Mouse (Mus musculus): ENCODE measurements at regions not wholly inside any gene's neighbourhood (a gene's known extent, or its start where the extent isn't known, plus 50 kb on each side); places are given as distances from the start of the nearest gene placed in this dataset.
A peak's percentile ranks its signal among the peaks of the same experiment; 100 is the strongest.

DNA sequence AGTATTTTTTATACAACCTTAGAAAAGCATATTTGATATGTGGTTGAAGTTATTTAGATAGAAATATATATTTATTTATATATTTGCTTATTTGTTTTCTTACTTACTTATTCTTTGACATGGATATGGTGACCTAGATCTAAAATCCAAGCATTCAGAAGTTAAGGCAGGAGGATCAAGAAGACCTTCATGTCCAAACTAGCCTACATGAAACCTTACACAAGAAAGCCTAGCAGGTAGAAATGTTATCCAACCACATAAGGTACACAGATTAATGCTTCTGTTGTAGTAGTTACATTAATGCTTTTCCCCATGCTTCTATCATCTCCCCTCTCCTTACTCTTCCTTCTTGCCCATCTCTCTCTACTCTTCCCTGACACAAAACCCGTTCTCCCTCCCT is 93.2 kb upstream of the Cpeb2 start:
- TF ChIP-seq CTCF (IDR thresholded peaks at IDR 0.05) = no peak
- no peak for ATAC-seq (ENCODE audit: low FRiP score)
- WGBS = 82% methylated on average over 1 of the region's 1 CpGs

DNA sequence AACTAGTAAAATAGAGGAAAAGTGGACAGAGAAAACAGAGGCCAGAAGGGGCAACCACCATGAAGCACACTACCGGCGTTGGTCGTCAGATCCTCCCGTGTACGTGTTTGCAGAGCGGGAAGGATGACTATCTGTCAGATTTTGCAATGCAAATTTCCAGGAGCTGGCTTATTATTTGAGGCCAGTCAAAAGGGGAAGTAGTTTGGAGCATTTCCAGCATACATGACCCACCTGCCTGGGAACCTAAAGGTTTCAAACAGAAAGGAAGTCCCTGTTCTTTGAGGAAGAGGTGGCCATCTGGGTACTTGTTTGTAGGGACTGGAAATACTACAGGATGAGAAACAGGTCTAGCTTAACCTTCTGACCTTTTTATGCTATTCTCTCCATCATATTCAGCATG is 87.0 kb upstream of the Cpeb2 start:
- no peak overlapping the region for H3K9ac ChIP-seq (replicated peaks; ENCODE audit: low read length, poor library complexity, severe bottlenecking)
- WGBS = 82% methylated on average over 6 of the region's 6 CpGs
- no peaks in the 10 kb centered on the region for H3K27me3 ChIP-seq (ENCODE audit: insufficient read depth, low read length)
- no peak overlapping the region for H3K4me3 ChIP-seq (ENCODE audit: low read depth, low read length)
- no peak overlapping the region for H3K4me2 ChIP-seq (ENCODE audit: low read depth, low read length, poor library complexity, severe bottlenecking)
- H3K27ac ChIP-seq (ENCODE audit: low read depth, low read length) = no peak overlapping the region
- H3K36me3 ChIP-seq (ENCODE audit: insufficient read depth, low read length) = no peaks in the 10 kb centered on the region
- DNase-seq (ENCODE audit: low spot score) = no peak
- no peaks in the 10 kb centered on the region for H3K4me1 ChIP-seq (ENCODE audit: insufficient read depth, low read length)
- no peak for ATAC-seq (ENCODE audit: low FRiP score)
- TF ChIP-seq CTCF (IDR thresholded peaks at IDR 0.05) = no peak
- no peaks in the 10 kb centered on the region for H3K9me3 ChIP-seq (ENCODE audit: low read length)

More for the DNA sequence above, 93.2 kb upstream of the Cpeb2 start:
- no peaks in the 10 kb centered on the region for H3K27me3 ChIP-seq (ENCODE audit: insufficient read depth, low read length)
- H3K9me3 ChIP-seq (ENCODE audit: low read length) = no peaks in the 10 kb centered on the region
- no peak overlapping the region for H3K27ac ChIP-seq (ENCODE audit: low read depth, low read length)
- no peaks in the 10 kb centered on the region for H3K4me1 ChIP-seq (ENCODE audit: insufficient read depth, low read length)
- no peak overlapping the region for H3K4me3 ChIP-seq (ENCODE audit: low read depth, low read length)
- no peak for DNase-seq (ENCODE audit: low spot score)
- no peaks in the 10 kb centered on the region for H3K36me3 ChIP-seq (ENCODE audit: insufficient read depth, low read length)
- H3K9ac ChIP-seq (replicated peaks; ENCODE audit: low read length, poor library complexity, severe bottlenecking) = no peak overlapping the region
- H3K4me2 ChIP-seq (ENCODE audit: low read depth, low read length, poor library complexity, severe bottlenecking) = no peak overlapping the region

DNA sequence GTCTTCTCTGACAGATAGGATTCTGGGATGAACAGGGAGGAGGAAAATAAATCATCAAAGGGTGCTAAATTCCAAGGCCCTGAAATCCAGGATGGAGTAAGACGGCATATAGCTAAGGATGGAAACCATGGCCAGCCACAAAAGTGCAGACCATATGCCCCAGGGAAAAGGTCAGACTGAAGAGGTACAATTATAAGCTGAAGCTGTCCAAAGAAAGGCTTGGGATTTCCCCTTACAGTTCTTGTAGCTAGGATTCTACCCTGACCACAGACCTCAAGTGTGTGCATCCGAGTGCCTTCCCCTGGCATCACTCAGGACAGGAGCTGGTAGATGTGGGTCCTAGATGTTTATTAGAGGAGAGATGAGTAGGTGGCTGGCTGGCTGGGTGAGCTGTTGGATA is 86.0 kb upstream of the Cpeb2 start:
- Histone ChIP-seq H3K36me3 (ENCODE audit: insufficient read depth, low read length) (no peaks in the 10 kb centered on the region), H3K4me2 (ENCODE audit: low read depth, low read length, poor library complexity, severe bottlenecking) (no peak overlapping the region), H3K4me1 (ENCODE audit: insufficient read depth, low read length) (no peaks in the 10 kb centered on the region), H3K27ac (ENCODE audit: low read depth, low read length) (no peak overlapping the region), H3K27me3 (ENCODE audit: insufficient read depth, low read length) (no peaks in the 10 kb centered on the region), H3K9ac (replicated peaks; ENCODE audit: low read length, poor library complexity, severe bottlenecking) (no peak overlapping the region), H3K4me3 (ENCODE audit: low read depth, low read length) (no peak overlapping the region), H3K9me3 (ENCODE audit: low read length) (no peaks in the 10 kb centered on the region)
- TF ChIP-seq CTCF (IDR thresholded peaks at IDR 0.05) = no peak
- ATAC-seq (ENCODE audit: low FRiP score) = no peak
- no peak for DNase-seq (ENCODE audit: low spot score)
- 92% methylated on average over 2 of the region's 2 CpGs for WGBS

DNA sequence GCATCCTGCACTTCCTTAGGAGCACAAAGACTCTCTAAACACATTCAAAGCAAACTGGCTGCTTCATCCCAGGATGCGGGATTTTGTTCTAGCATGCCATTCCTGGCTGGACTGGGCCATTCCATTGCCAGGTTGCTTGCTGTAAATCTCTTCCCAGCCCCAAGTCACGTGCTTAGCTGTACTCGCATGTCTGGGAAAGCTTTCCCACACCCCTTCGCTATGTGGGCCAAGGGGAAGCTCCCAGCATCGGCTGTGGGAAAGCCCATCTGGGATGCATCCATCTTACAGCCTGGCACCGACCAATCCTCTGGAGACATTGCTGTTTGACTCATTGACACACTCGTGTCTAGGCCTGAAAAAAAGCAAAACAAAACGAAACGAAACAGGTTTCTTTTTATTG is 84.5 kb upstream of the Cpeb2 start:
- H3K36me3 ChIP-seq (ENCODE audit: insufficient read depth, low read length) = no peaks in the 10 kb centered on the region
- no peak for TF ChIP-seq CTCF (IDR thresholded peaks at IDR 0.05)
- H3K27ac ChIP-seq (ENCODE audit: low read depth, low read length) = no peak overlapping the region
- H3K27me3 ChIP-seq (ENCODE audit: insufficient read depth, low read length) = no peaks in the 10 kb centered on the region
- ATAC-seq (ENCODE audit: low FRiP score) (0 out of 2 replicates have a peak, but pooled peaks have one; percentile 27), DNase-seq (ENCODE audit: low spot score) (peak; percentile 48)
- no peak overlapping the region for H3K9ac ChIP-seq (replicated peaks; ENCODE audit: low read length, poor library complexity, severe bottlenecking)
- no peaks in the 10 kb centered on the region for H3K9me3 ChIP-seq (ENCODE audit: low read length)
- H3K4me1 ChIP-seq (ENCODE audit: insufficient read depth, low read length) = no peaks in the 10 kb centered on the region
- H3K4me3 ChIP-seq (ENCODE audit: low read depth, low read length) = no peak overlapping the region
- WGBS = 74% methylated on average over 9 of the region's 9 CpGs
- no peak overlapping the region for H3K4me2 ChIP-seq (ENCODE audit: low read depth, low read length, poor library complexity, severe bottlenecking)

DNA sequence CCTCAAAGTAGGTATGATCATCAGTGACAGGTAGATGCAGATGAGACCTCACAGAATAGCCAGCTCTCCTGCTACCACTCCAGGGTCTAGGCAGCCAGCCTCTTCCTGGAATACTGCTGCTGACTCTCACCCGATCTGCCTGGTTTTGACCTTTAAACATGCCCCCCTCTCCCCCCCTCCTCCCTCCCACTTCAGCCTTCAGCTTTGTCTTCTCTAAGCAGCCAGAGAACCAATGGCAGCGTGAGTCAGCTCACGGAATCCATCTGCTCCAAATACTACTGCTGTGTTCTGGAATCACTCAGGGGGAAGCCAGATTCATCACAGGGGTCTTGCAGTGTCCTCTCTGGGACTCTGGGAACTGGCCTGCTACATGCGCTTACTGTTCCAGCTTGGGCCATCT is 83.4 kb upstream of the Cpeb2 start:
- no peak overlapping the region for H3K27ac ChIP-seq (ENCODE audit: low read depth, low read length)
- no peak overlapping the region for H3K4me3 ChIP-seq (ENCODE audit: low read depth, low read length)
- no peaks in the 10 kb centered on the region for H3K9me3 ChIP-seq (ENCODE audit: low read length)
- no peaks in the 10 kb centered on the region for H3K4me1 ChIP-seq (ENCODE audit: insufficient read depth, low read length)
- no peak for TF ChIP-seq CTCF (IDR thresholded peaks at IDR 0.05)
- no peak overlapping the region for H3K4me2 ChIP-seq (ENCODE audit: low read depth, low read length, poor library complexity, severe bottlenecking)
- no peak overlapping the region for H3K9ac ChIP-seq (replicated peaks; ENCODE audit: low read length, poor library complexity, severe bottlenecking)
- WGBS = 63% methylated on average over 4 of the region's 4 CpGs
- no peak for ATAC-seq (ENCODE audit: low FRiP score)
- H3K36me3 ChIP-seq (ENCODE audit: insufficient read depth, low read length) = no peaks in the 10 kb centered on the region
- DNase-seq (ENCODE audit: low spot score) = no peak
- no peaks in the 10 kb centered on the region for H3K27me3 ChIP-seq (ENCODE audit: insufficient read depth, low read length)

DNA sequence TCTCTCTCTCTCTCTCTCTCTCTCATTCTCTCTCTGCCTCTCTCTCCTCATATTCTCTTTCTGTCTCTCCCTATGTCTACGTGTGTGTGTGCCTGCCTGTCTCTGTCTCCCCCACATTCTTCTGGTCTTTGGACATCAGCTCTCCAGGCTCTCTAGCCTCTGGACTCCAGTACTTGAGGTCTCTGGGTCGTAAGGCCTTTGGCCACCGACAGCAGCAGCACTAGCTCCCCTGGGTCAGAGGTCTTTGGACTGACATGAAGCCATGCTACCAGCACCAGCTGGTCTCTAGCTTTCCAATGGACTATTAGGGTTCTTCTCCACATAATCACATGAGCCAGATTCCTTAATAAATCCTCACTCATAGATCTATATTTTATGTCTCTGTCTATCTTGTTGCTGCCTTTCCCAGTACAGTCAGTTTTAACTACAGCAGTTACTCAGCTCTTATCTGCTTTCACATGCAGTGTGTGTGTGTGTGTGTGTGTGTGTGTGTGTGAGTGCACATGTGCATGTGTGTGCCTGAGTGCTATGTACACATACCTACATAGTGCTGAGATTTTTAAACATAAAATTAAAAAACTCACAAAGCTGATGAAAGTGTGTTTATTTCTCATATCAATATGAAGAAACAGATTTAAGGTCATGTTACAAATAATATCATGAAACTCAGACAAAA is 81.7 kb upstream of the Cpeb2 start:
- ATAC-seq (ENCODE audit: low FRiP score) = no peak

More for the DNA sequence above, 81.7 kb upstream of the Cpeb2 start:
- Histone ChIP-seq H3K4me2 (ENCODE audit: low read depth, low read length, poor library complexity, severe bottlenecking) (no peak overlapping the region), H3K27ac (ENCODE audit: low read depth, low read length) (peak overlapping the region; percentile 47; the same call in 1 of the 2 replicates), H3K27me3 (ENCODE audit: insufficient read depth, low read length) (no peaks in the 10 kb centered on the region), H3K9me3 (ENCODE audit: low read length) (no peaks in the 10 kb centered on the region), H3K4me3 (ENCODE audit: low read depth, low read length) (no peak overlapping the region), H3K9ac (replicated peaks; ENCODE audit: low read length, poor library complexity, severe bottlenecking) (no peak overlapping the region), H3K36me3 (ENCODE audit: insufficient read depth, low read length) (no peaks in the 10 kb centered on the region), H3K4me1 (ENCODE audit: insufficient read depth, low read length) (no peaks in the 10 kb centered on the region)
- 77% methylated on average over 3 of the region's 3 CpGs for WGBS
- TF ChIP-seq CTCF (IDR thresholded peaks at IDR 0.05) = no peak
- DNase-seq (ENCODE audit: low spot score) = no peak

Data from midbrain, postnatal 0 days (tissue).